25 mouse cellular contexts compared by ENCODE assay signal in genomic region chr11:9731300-9731699, GRCm38 (mm10).
"Had no signal": no experiment of that assay in that cellular context is flagged by ENCODE, and none has a peak within 500 bp of the region (broad histone marks: within the 10 kb centered on the region; RNA-seq: fewer than 3 reads in every experiment).

No protein-coding gene starts in this region.

- H3K9ac ChIP-seq: heart, embryonic 13.5 days; heart, embryonic 15.5 days; hindbrain, embryonic 13.5 days; hindbrain, embryonic 15.5 days; kidney, embryonic 15.5 days; limb, embryonic 13.5 days; limb, embryonic 15.5 days had no signal

- H3K4me1 ChIP-seq: heart, embryonic 13.5 days; heart, embryonic 15.5 days; hindbrain, embryonic 13.5 days; hindbrain, embryonic 15.5 days; kidney, embryonic 15.5 days; limb, embryonic 13.5 days; limb, embryonic 15.5 days had no signal

- DNase-seq: gastrocnemius, postnatal 14 days; gastrocnemius, postnatal 36 days; heart, adult 11 months; heart, adult 2 months; heart, postnatal 14 days; heart, postnatal 36 days; kidney, adult 11 months; kidney, adult 2 months; kidney, adult 9 months; kidney, postnatal 14 days; kidney, postnatal 36 days; layer of hippocampus, adult 9-11 months; layer of hippocampus, postnatal 36 days; left cerebral cortex, postnatal 4 days had no signal

- H3K27me3 ChIP-seq: heart, embryonic 13.5 days; heart, embryonic 15.5 days; hindbrain, embryonic 13.5 days; hindbrain, embryonic 15.5 days; kidney, embryonic 15.5 days; limb, embryonic 13.5 days; limb, embryonic 15.5 days had no signal

- H3K36me3 ChIP-seq: heart, embryonic 13.5 days; heart, embryonic 15.5 days; hindbrain, embryonic 13.5 days; hindbrain, embryonic 15.5 days; kidney, embryonic 15.5 days; limb, embryonic 13.5 days; limb, embryonic 15.5 days had no signal

- H3K4me2 ChIP-seq: heart, embryonic 11.5 days; heart, embryonic 13.5 days; heart, embryonic 15.5 days; hindbrain, embryonic 13.5 days; hindbrain, embryonic 15.5 days; kidney, embryonic 15.5 days; limb, embryonic 13.5 days; limb, embryonic 15.5 days had no signal

- H3K4me3 ChIP-seq: heart, adult 2 months; heart, embryonic 13.5 days; heart, embryonic 15.5 days; hindbrain, embryonic 13.5 days; hindbrain, embryonic 15.5 days; kidney, embryonic 15.5 days; limb, embryonic 13.5 days; limb, embryonic 15.5 days had no signal

- ATAC-seq: hindbrain, postnatal 0 days; intestine, embryonic 16.5 days had no signal

- H3K27ac ChIP-seq: heart, adult 2 months; heart, embryonic 13.5 days; heart, embryonic 15.5 days; hindbrain, embryonic 13.5 days; hindbrain, embryonic 15.5 days; hindbrain, postnatal 0 days; kidney, embryonic 15.5 days; kidney, postnatal 0 days; limb, embryonic 13.5 days; limb, embryonic 15.5 days had no signal

- H3K9me3 ChIP-seq: heart, embryonic 13.5 days; heart, embryonic 15.5 days; hindbrain, embryonic 13.5 days; hindbrain, embryonic 15.5 days; kidney, embryonic 15.5 days; limb, embryonic 13.5 days; limb, embryonic 15.5 days had no signal
